8 mouse cellular contexts compared by ENCODE assay signal in genomic region chr1:36134584-36134983, GRCm38 (mm10).
A peak's percentile ranks its signal among the peaks of the same experiment; 100 is the strongest.
DNase-seq lines count a peak whose midpoint lies in the region; ATAC-seq and TF ChIP-seq lines count a peak whose summit lies in the region.

No protein-coding gene starts in this region.

- no peak overlapping the region for H3K9ac ChIP-seq in neural tube, embryonic 15.5 days (replicated peaks)
- H3K9ac ChIP-seq in kidney, postnatal 0 days (ENCODE audit: low read depth, low read length) = no peak overlapping the region
- H3K9ac ChIP-seq in liver, embryonic 12.5 days = no peak overlapping the region
- no peak overlapping the region for H3K9ac ChIP-seq in neural tube, embryonic 13.5 days

- no peak overlapping the region for H3K4me3 ChIP-seq in neural tube, embryonic 15.5 days (replicated peaks)
- H3K4me3 ChIP-seq in kidney, postnatal 0 days (replicated peaks; ENCODE audit: low read depth, low read length) = no peak overlapping the region
- no peak overlapping the region for H3K4me3 ChIP-seq in liver, embryonic 12.5 days
- H3K4me3 ChIP-seq in neural tube, embryonic 13.5 days = no peak overlapping the region

- WGBS in neural tube, embryonic 15.5 days = 0% methylated on average over 3 of the region's 3 CpGs
- WGBS in kidney, postnatal 0 days = 1% methylated on average over 3 of the region's 3 CpGs
- 0% methylated on average over 3 of the region's 3 CpGs for WGBS in liver, embryonic 12.5 days (ENCODE audit: insufficient replicate concordance)
- 0% methylated on average over 3 of the region's 3 CpGs for WGBS in neural tube, embryonic 13.5 days

- DNase-seq in neural tube, embryonic 10.5 days (ENCODE audit: extremely low spot score, low spot score) = peak; percentile 71
- peak; percentile 29 for DNase-seq in gastrocnemius, postnatal 25 days
- DNase-seq in kidney, postnatal 0 days (ENCODE audit: low spot score) = peak; percentile 73
- DNase-seq in testis, postnatal 10 days (ENCODE audit: low spot score) = peak; percentile 85

- H3K27ac ChIP-seq in neural tube, embryonic 15.5 days (replicated peaks) = no peak overlapping the region
- no peak overlapping the region for H3K27ac ChIP-seq in kidney, postnatal 0 days
- H3K27ac ChIP-seq in liver, embryonic 12.5 days = no peak overlapping the region
- no peak overlapping the region for H3K27ac ChIP-seq in neural tube, embryonic 13.5 days (replicated peaks)

- ATAC-seq in neural tube, embryonic 15.5 days (ENCODE audit: low FRiP score) = no peak
- peak; percentile 37 for ATAC-seq in common myeloid progenitor, adult 5-6 weeks (replicated peaks; ENCODE audit: low read depth, poor library complexity, severe bottlenecking)
- ATAC-seq in kidney, postnatal 0 days (replicated peaks; ENCODE audit: low FRiP score, low read depth) = no peak
- ATAC-seq in liver, embryonic 12.5 days = peak; percentile 13; the same call in 1 of the 2 replicates
- peak; percentile 42; the same call in 1 of the 2 replicates for ATAC-seq in neural tube, embryonic 13.5 days (ENCODE audit: low read depth)

- H3K4me2 ChIP-seq in neural tube, embryonic 15.5 days = no peak overlapping the region
- H3K4me2 ChIP-seq in kidney, postnatal 0 days (ENCODE audit: low read length) = no peak overlapping the region
- no peak overlapping the region for H3K4me2 ChIP-seq in liver, embryonic 12.5 days
- no peak overlapping the region for H3K4me2 ChIP-seq in neural tube, embryonic 13.5 days

- peaks cover 6% of the 10 kb centered on the region; the same call in 1 of the 2 replicates for H3K4me1 ChIP-seq in neural tube, embryonic 15.5 days
- H3K4me1 ChIP-seq in kidney, postnatal 0 days (replicated peaks; ENCODE audit: insufficient read depth, low read length) = no peaks in the 10 kb centered on the region; the same call in 1 of the 2 replicates
- peaks cover 38% of the 10 kb centered on the region for H3K4me1 ChIP-seq in liver, embryonic 12.5 days
- no peaks in the 10 kb centered on the region; the same call in 1 of the 2 replicates for H3K4me1 ChIP-seq in neural tube, embryonic 13.5 days (replicated peaks)

- H3K27me3 ChIP-seq in neural tube, embryonic 15.5 days (replicated peaks) = no peaks in the 10 kb centered on the region
- H3K27me3 ChIP-seq in kidney, postnatal 0 days (ENCODE audit: insufficient read depth, low read length) = no peaks in the 10 kb centered on the region
- no peaks in the 10 kb centered on the region for H3K27me3 ChIP-seq in liver, embryonic 12.5 days (replicated peaks)
- no peaks in the 10 kb centered on the region for H3K27me3 ChIP-seq in neural tube, embryonic 13.5 days

- H3K36me3 ChIP-seq in neural tube, embryonic 15.5 days = no peaks in the 10 kb centered on the region
- H3K36me3 ChIP-seq in kidney, postnatal 0 days (ENCODE audit: insufficient read depth, low read length) = no peaks in the 10 kb centered on the region
- H3K36me3 ChIP-seq in liver, embryonic 12.5 days = no peaks in the 10 kb centered on the region
- no peaks in the 10 kb centered on the region for H3K36me3 ChIP-seq in neural tube, embryonic 13.5 days

- no peaks in the 10 kb centered on the region for H3K9me3 ChIP-seq in neural tube, embryonic 15.5 days (replicated peaks)
- no peaks in the 10 kb centered on the region for H3K9me3 ChIP-seq in kidney, postnatal 0 days (replicated peaks; ENCODE audit: low read length)
- H3K9me3 ChIP-seq in liver, embryonic 12.5 days (replicated peaks) = no peaks in the 10 kb centered on the region
- H3K9me3 ChIP-seq in neural tube, embryonic 13.5 days = no peaks in the 10 kb centered on the region

- TF ChIP-seq CTCF in kidney, postnatal 0 days (IDR thresholded peaks at IDR 0.05; ENCODE audit: low read depth) = peak; percentile 85

Comparison
In these comparisons a context has a peak if more than half of its experiments do, and no peak if none do; other contexts are left out.
1. ATAC-seq: peak in common myeloid progenitor, adult 5-6 weeks (single experiment), liver, embryonic 12.5 days (single experiment) and neural tube, embryonic 13.5 days (single experiment); none in neural tube, embryonic 15.5 days (single experiment) and kidney, postnatal 0 days (single experiment).
2. DNase-seq: peak in every context shown above with its lines; median percentile 85 in testis, postnatal 10 days; 73 in kidney, postnatal 0 days; 71 in neural tube, embryonic 10.5 days; 29 in gastrocnemius, postnatal 25 days.